Mouse (Mus musculus) layer of hippocampus, postnatal 36 days (tissue): ENCODE measurements at regions not wholly inside any gene's neighbourhood (a gene's known extent, or its start where the extent isn't known, plus 50 kb on each side); places are given as distances from the start of the nearest gene placed in this dataset.
"Not testable (repeated sequence)": the region's sequence is repeated elsewhere in the genome, so short reads cannot be mapped to it uniquely, and the experiment has no call there.

Source experiments
- DNase-seq, 2 experiments: peaks; one replicate each; pipeline ENCODE4 v3.0.0; 2022

DNA sequence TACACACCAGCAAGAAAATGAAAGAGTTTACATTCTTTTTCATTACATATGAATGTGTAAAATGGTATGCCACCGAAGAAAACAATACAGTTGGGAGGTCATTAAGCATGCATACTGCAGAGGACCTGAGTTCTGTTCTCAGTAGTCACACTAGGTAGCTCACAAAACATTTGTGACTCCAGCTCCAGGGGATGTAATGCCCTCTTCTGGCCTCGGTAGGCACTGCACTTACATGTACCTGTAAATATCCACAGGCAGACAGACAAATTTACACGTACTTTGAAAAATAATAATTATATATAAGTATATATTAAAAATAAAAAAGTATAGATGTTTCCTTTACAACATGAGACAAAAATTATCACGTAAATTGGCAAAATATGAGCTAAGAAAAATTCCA is 342.3 kb upstream of the Gm28363 start:
- no peak for DNase-seq

DNA sequence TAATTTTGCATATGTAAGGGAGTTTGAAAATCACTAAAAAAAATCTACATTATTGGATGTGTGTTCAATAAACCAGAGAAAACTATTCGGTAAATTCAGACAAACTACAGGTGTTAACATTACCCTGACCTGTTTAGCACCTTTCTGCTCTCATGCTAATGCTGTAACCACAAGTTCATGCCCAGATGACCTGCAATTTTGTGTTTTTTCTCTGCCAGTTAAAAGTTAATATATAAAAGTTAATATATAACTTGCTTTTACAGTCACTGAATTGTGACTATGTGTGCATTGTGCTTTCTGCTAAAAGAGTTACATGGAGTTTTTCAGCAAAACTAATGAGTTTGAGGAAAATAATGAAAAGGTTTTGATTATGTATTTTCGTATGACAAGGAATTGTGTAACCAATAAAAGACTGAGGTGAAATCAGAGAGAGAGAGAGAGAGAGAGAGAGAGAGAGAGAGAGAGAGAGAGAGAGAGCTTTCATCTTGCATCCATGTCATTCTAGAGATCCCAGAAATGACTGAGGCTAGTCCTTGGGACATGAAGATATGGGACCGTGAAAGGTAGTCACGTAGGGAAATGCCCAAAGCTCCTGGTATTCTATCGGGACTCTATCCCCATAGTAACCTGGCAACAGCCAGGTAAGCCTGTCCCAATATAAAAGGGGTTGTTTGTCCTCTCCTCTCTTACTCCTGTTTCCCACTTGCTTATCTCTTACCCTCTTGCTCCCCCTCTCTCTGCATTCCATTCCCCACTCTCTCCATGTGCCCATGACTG is 340.3 kb upstream of the Gm28363 start:
- no peak for DNase-seq

DNA sequence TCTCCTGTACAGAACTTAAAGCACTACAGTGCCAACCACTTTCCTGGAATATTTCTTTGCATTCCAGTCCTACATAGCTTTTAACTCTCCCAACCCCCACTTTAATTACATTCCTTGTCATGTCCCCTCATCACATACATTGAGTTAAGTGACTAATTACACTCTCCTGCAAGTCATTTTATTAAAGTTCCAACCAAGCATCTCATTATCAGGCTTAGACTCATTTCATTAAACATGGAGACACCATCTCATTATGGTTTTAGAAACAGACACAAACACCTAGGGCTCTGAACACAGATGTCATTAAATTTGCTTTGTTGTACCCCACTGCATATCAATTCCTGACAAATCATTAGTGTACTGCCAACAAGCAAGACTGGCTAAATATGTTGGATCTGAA is 332.9 kb upstream of the Gm28363 start:
- no peak for DNase-seq

DNA sequence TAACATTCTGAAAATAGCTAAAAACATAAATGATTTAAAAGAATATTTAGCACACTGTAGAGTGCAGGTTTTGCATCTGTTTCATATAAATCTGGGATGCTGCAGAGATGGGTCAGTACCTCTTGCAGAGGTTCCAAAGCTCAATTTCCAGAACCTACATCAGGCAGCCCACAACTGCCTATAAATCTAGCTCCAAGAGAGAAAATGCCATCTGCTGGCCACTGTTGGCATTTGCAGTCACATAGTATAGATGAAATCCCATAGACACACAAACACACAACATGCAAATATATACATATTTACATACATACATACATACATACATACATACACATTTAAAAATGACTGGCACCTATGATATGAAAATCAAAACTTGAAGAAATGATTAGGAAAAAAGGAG is 284.6 kb upstream of the Gm28363 start:
- DNase-seq = no peak

DNA sequence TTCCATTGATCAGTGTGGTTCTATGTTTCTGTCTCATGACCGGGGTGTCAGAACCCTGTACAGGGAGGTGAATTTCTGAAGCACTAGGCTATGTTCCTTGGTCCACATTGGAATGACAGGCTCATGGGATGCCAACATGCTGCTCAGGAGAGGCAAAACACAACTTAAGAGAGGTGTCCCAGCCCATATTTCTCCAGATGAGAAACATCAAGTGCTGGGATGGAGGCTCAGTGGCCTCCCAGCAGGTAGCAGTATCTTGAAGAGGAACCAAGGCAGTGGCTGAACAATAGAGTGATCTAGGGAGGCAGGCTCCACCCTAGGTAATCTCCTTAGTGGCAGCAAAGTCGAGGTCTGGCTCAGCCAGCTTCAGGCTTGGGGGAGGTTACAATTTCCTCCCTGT is 239.2 kb upstream of the Gm28363 start:
- no peak for DNase-seq

DNA sequence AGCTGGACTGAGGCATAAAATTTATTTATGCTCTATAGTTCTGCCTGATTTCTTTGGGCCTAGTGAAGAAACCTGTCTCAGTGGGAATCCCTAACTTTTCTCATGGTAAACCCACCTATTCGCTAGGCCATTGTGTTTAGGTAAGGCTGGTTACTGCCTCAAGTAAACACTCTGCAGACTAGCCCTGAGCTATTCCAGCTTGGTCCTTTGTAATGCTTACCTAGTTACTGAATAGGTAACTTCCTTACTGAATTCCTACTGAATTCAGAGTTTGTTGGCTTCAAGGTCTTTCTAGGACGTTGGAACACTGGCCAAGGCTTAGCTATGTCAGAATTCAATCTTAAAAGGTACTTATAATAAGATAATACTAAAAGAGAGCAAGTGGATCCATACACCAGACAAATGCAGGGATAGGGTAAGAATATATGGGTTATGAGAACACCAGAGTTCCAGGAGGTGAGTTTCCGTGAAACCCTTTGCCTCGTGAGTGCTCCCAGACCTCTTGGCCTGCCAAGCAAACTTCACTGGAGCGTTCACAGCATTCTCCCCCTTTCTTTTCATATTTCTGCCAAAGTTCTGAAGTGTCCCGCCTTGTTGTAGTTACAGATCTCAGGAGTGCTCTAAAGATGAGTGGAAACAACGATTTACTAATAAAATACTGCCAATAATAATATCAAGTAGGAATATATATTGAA is 238.6 kb upstream of the Gm28363 start:
- DNase-seq = not testable (repeated sequence)

DNA sequence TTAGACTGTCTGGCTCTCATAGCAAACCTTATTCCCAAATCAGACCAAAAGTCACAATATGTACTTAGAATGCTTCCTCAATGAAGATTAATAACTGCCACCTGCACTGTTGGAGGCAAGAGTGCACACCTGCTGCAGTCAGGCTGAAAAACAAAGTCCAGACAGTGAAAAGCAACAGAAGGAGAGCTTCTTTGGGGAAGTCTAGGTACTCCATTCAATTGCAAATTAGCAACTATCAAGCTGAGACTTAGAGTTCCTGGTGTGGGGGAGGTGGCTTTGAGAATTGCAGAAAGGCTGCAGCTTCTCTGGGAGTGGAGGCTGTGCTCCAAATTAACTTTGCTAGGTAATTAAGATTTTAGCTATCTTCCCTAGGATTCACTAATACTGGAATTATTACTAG is 237.8 kb upstream of the Gm28363 start:
- DNase-seq = not testable (repeated sequence)

DNA sequence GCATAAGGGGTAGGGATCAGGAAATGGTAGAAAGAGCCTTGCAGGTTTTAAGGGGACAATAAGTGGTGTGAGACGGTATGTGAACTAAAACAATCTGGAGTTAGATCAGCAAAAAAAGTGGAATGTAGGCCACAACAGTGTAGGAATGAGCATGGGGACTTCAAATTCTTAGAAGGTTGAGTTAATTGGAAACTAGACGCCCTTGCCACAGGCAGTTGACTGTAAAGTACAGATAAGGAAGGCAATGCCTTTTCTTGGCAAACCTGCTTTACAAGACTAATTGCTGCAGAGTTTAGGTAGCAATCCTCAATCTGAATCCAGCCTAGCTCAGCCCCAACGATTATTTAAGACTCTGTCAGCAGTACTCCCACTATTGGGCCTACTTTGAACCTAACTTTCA is 206.8 kb upstream of the Gm28363 start:
- no peak for DNase-seq

DNA sequence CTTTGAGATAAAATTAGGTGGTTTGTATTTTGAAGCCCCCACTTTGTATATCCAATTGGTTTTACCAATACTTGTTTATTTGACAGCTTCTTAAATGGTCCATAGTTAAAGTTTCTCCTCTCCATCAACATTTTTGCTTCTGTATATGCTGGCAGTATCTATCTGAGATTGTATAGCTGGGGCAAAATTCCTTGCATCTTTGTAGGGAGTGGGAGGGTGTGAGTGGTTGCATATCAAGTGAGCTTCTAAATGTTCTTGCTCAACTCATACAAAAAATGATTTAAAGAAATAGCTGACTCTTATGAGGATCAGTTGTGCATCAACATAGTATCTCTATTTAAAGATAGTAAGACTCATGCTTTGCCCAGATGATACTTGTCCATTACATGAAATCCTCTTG is 199.9 kb upstream of the Gm28363 start:
- DNase-seq = no peak

DNA sequence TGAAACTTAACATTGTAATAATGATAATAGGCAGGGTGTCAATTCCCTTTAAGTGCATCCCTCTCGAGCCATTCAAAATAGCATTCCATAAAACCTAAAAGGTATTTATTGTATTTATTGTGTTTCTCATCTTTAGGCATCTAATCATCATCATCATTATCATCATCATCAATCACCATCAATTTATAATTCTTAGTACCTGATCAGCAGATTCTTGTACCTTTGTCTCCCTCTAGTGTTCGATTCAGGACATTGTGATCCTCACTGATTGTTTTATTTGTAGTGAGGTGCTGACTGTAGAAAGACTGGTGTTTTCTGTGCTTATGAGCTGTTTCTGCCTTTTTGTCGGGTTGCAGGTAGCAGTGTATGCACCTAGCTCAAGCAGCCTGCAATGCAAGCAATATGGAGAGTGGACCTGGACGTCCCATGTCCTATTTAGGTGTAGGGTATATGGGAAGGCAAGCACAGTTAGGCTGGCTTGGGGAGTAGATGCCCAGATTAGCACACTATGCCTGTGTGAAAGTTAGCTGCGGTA is 177.4 kb upstream of the Gm28363 start:
- peak; percentile 1 to 2 for DNase-seq
